Mouse (Mus musculus): ENCODE results near the gene Fam170b.

DNA sequence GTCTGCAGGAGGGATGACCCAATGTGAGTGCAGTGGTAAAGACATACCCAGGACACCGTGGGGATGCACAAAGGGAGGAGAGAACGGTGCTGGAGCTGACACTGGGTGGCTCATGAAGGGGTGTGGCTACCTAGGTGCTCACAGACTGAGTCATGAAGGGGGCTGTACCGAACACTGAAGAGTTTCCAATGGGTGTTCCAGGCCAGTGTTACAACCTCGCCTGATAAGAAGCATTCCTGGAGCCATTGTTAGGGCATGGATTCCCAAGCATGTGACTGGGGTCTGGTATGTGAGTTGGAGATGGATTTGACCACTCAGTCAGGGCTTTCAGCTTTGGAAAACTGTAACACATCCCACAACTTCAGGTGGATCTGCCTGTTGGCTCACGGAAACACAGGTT, 38.2 kb downstream of the Fam170b start:
- TF ChIP-seq POLR2A (IDR thresholded peaks at IDR 0.05; ENCODE audit: low read depth, low read length) (no peak), CTCF (IDR thresholded peaks at IDR 0.05; ENCODE audit: extremely low read depth, insufficient read depth, insufficient read length, insufficient replicate concordance) (no peak)
